Mouse (Mus musculus) CH12.LX (cell line): ENCODE data around the gene Kalrn. TPM values are rescaled to one million over a fixed set of nuclear protein-coding genes. Genes with fewer than 3 reads are reported as not detected.

Experiments
- DNase-seq: peaks from one replicate; pipeline ENCODE4 v3.0.0-alpha.2; 2013; ENCODE audit errors: extremely low read depth
- H3K27ac ChIP-seq: 2 replicates; pipeline ENCODE4 v1.5.1; 2012; ENCODE audit warnings: low read depth, mild to moderate bottlenecking, control low read depth, moderate library complexity; ENCODE audit not compliant: insufficient read depth
- H3K27me3 ChIP-seq: replicated peaks from 2 replicates; pipeline ENCODE3; 2012; ENCODE audit warnings: inconsistent platforms
- H3K36me3 ChIP-seq, 2 experiments: replicated peaks in 1 of 2; 2 replicates each; pipeline versions ENCODE3 to v1.6.1; 2012; ENCODE audit warnings: inconsistent platforms in 1 of 2, low read length in 1 of 2, mild to moderate bottlenecking in 1 of 2, mixed read lengths in 1 of 2, moderate library complexity in 1 of 2; ENCODE audit not compliant: control insufficient read depth in 1 of 2, insufficient read depth in 1 of 2
- H3K4me1 ChIP-seq, 2 experiments: 2 replicates each; pipeline ENCODE4 v1.6.1; 2012; ENCODE audit warnings: inconsistent platforms in 1 of 2, moderate library complexity in 1 of 2; ENCODE audit not compliant: insufficient read depth in 2 of 2, control insufficient read depth in 1 of 2
- H3K4me2 ChIP-seq: 2 replicates; pipeline ENCODE4 v1.6.1; 2012; ENCODE audit warnings: low read depth, mild to moderate bottlenecking, control low read depth; ENCODE audit not compliant: poor library complexity, insufficient read depth, severe bottlenecking
- H3K4me3 ChIP-seq, 3 experiments: fragments of 150-350 bp in 1 of 3; sonication (generic) in 1 of 3; replicated peaks in 1 of 3; 2 replicates each; pipeline versions ENCODE3 to v1.5.1; 2011 to 2012; ENCODE audit warnings: low read depth in 2 of 3, low read length in 2 of 3, mild to moderate bottlenecking in 2 of 3, moderate library complexity in 2 of 3, control low read depth in 1 of 3, improper control_type of control experiment in 1 of 3, inconsistent platforms in 1 of 3, mixed read lengths in 1 of 3; ENCODE audit not compliant: poor library complexity in 1 of 3
- H3K79me2 ChIP-seq: replicated peaks from 2 replicates; pipeline ENCODE4 v1.6.1; 2012; ENCODE audit warnings: mild to moderate bottlenecking, moderate library complexity; ENCODE audit not compliant: control insufficient read depth, poor library complexity, insufficient read depth, severe bottlenecking; ENCODE audit errors: extremely low read depth
- H3K9ac ChIP-seq: 2 replicates; pipeline ENCODE4 v1.6.1; 2012; ENCODE audit warnings: low read depth, mild to moderate bottlenecking, control low read depth, moderate library complexity; ENCODE audit not compliant: insufficient read depth
- H3K9me3 ChIP-seq: replicated peaks from 2 replicates; pipeline ENCODE3; 2012; ENCODE audit warnings: low read length, inconsistent platforms, mixed read lengths
- EP300 ChIP-seq: IDR thresholded peaks from 2 replicates; pipeline ENCODE4 v1.6.1; 2011; ENCODE audit warnings: low read length, improper control_type of control experiment
- ETS1 ChIP-seq: conservative IDR thresholded peaks from 2 replicates; pipeline ENCODE4 v1.6.1; 2012; ENCODE audit warnings: low read depth, mild to moderate bottlenecking, inconsistent platforms, low read length, improper control_type of control experiment, moderate library complexity
- JUN ChIP-seq: IDR thresholded peaks from 2 replicates; pipeline ENCODE4 v1.6.1; 2011; ENCODE audit warnings: low read depth, mild to moderate bottlenecking, low read length, improper control_type of control experiment, moderate library complexity; ENCODE audit not compliant: insufficient read depth
- MAX ChIP-seq: IDR thresholded peaks from 2 replicates; pipeline ENCODE4 v1.6.1; 2011; ENCODE audit warnings: low read length, improper control_type of control experiment
- MEF2A ChIP-seq: IDR thresholded peaks from 2 replicates; pipeline ENCODE4 v1.6.1; 2014; ENCODE audit warnings: low read depth, mild to moderate bottlenecking, inconsistent platforms, low read length, improper control_type of control experiment, borderline replicate concordance
- MXI1 ChIP-seq: IDR thresholded peaks from 2 replicates; pipeline ENCODE4 v1.6.1; 2011; ENCODE audit warnings: mild to moderate bottlenecking, low read depth, low read length, improper control_type of control experiment
- MYC ChIP-seq: IDR thresholded peaks from 2 replicates; pipeline ENCODE4 v1.6.1; 2011; ENCODE audit warnings: low read depth, mild to moderate bottlenecking, improper control_type of control experiment, low read length
- POLR2AphosphoS2 ChIP-seq: IDR thresholded peaks from 2 replicates; pipeline ENCODE4 v1.6.1; 2011; ENCODE audit warnings: low read depth, low read length, improper control_type of control experiment
- RCOR1 ChIP-seq: conservative IDR thresholded peaks from 2 replicates; pipeline ENCODE4 v1.6.1; 2012; ENCODE audit warnings: low read depth, mild to moderate bottlenecking, inconsistent platforms, low read length, improper control_type of control experiment
- SIN3A ChIP-seq: IDR thresholded peaks from 2 replicates; pipeline ENCODE4 v1.6.1; 2012; ENCODE audit warnings: low read length, improper control_type of control experiment, inconsistent platforms
- UBTF ChIP-seq: IDR thresholded peaks from 2 replicates; pipeline ENCODE4 v1.6.1; 2012; ENCODE audit warnings: low read depth, mild to moderate bottlenecking, inconsistent platforms, low read length, improper control_type of control experiment, moderate library complexity
- USF1 ChIP-seq: IDR thresholded peaks from 2 replicates; pipeline ENCODE4 v1.6.1; 2014; ENCODE audit warnings: low read depth, mild to moderate bottlenecking, inconsistent platforms, low read length, improper control_type of control experiment
- ZKSCAN1 ChIP-seq: IDR thresholded peaks from 2 replicates; pipeline ENCODE4 v1.6.1; 2012; ENCODE audit warnings: low read depth, inconsistent platforms, low read length, improper control_type of control experiment, borderline replicate concordance
- ZMIZ1 ChIP-seq: IDR thresholded peaks from 2 replicates; pipeline ENCODE4 v1.6.1; 2012; ENCODE audit warnings: low read depth, mild to moderate bottlenecking, inconsistent platforms, low read length, improper control_type of control experiment
- dilution Hi-C: fragments of 300-500 bp; cut with MboI; formaldehyde crosslinking; loops from 2 replicates; pipeline ENCODE4 v1.14.3; 2020; ENCODE audit warnings: low sequenced_read_pairs; ENCODE audit not compliant: extremely low pct_unique_long_range_greater_than_20kb, extremely low pct_ligation_motif_present
- in situ Hi-C: fragments of 300-500 bp; cut with MboI; formaldehyde crosslinking; loops from 3 replicates; pipeline ENCODE4 v1.14.3; 2019; ENCODE audit warnings: low sequenced_read_pairs, low pct_ligation_motif_present, low pct_unique_long_range_greater_than_20kb, mixed read lengths
- polyA plus RNA-seq: library from polyadenylated mRNA; unstranded; fragments of >175 nt; gene quantifications from 2 replicates; pipeline ENCODE4 v1.2.1, GENCODE M21; 2012; ENCODE audit warnings: low read depth; ENCODE audit not compliant: insufficient read length
- total RNA-seq, 2 experiments: library from RNA; depleted of rRNA; stranded (reverse); fragments of 300-350 nt in 1 of 2; fragments of >200 nt in 1 of 2; gene quantifications; 2 replicates each; pipeline ENCODE4 v1.2.3; 2012 to 2014

The Kalrn gene
- total and polyA plus RNA-seq, 3 experiments: 0.08 to 0.09 TPM; not detected in 1

DNA sequence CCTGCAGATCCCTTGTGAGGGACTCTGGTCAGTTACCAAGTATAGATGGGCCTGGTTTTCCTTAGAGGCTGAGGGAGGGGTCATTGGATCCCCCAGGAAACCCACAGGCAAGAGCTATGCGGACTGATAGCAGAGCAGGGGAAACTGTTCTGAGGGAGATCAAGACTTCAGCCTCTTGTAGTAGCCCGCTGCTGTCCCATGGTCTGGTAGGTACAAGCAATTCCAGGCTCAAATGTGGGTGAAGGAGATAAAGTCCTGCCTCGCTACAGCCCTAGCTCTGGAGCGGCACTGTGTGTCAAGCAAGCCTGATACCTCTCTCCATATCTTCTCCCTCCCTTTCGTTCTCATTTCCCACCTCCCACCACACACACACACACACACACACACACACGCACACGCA, 523.2 kb downstream of the Kalrn start:
- H3K27ac ChIP-seq: no peak overlapping the region
- dilution Hi-C loops: no loop called here
- TF ChIP-seq SIN3A (no peak), RCOR1 (no peak), JUN (no peak), ZMIZ1 (no peak), POLR2AphosphoS2 (no peak), ZKSCAN1 (no peak), ETS1 (no peak), MYC (no peak), EP300 (no peak), MAX (no peak)
- TF ChIP-seq, all 38 proteins: peak for 0
- H3K4me1 ChIP-seq: 0 out of 4 replicates have a peak, but pooled peaks cover 0 to 2% of the 10 kb centered on the region in 2 experiments
- no peak overlapping the region for H3K4me2 ChIP-seq
- no peak for DNase-seq
- no peaks in the 10 kb centered on the region for H3K79me2 ChIP-seq
- H3K9me3 ChIP-seq: no peaks in the 10 kb centered on the region
- H3K27me3 ChIP-seq: peaks cover 40% of the 10 kb centered on the region
- no peak overlapping the region for H3K9ac ChIP-seq
- H3K4me3 ChIP-seq: no peak overlapping the region
- in situ Hi-C loops: no loop called here
- H3K36me3 ChIP-seq: no peaks in the 10 kb centered on the region

GRCm38 (mm10) chr16:34049361-34049760, 524.0 kb downstream of the Kalrn start:
- Histone ChIP-seq H3K9ac (no peak overlapping the region), H3K4me1 (0 out of 4 replicates have a peak, but pooled peaks cover 0 to 2% of the 10 kb centered on the region in 2 experiments), H3K79me2 (no peaks in the 10 kb centered on the region), H3K4me3 (no peak overlapping the region), H3K36me3 (no peaks in the 10 kb centered on the region), H3K9me3 (no peaks in the 10 kb centered on the region), H3K4me2 (no peak overlapping the region), H3K27ac (no peak overlapping the region), H3K27me3 (peaks cover 34% of the 10 kb centered on the region)
- dilution Hi-C loops (no loop called here), in situ Hi-C loops (no loop called here)
- no peak for DNase-seq
- no peak for TF ChIP-seq POLR2AphosphoS2
- TF ChIP-seq USF1: no peak
- no peak for TF ChIP-seq ZMIZ1
- TF ChIP-seq ETS1: no peak
- no peak for TF ChIP-seq MAX
- TF ChIP-seq MEF2A: no peak
- TF ChIP-seq UBTF: no peak
- no peak for TF ChIP-seq MXI1
